Mouse (Mus musculus) MEL-GATA-1-ER (cell line): Measurements from ENCODE around the gene Styxl1.

Source experiments
- DNase-seq: peaks from one replicate; pipeline ENCODE4 v3.0.0-alpha.2; 2012; ENCODE audit warnings: low read depth; ENCODE audit errors: extremely low read depth

Styxl1 gene

DNA sequence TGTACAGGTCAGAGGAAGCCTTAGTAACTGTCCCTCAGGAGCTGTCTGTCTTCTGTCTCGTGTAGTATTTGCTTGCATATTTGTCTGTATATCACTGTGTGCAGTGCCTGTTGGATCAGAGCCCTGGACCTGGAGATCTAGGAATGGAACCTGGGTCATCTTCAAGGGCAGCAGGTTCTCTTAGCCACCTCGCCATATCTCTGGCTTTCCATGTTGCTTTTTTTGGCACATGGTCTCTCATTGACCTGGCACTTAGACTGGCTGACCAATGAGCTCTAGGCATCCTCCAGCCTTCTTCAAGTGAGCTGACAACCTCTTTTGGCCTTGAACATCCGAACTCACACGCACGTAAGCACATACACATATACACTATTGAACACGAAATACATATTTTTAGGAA is 76.0 kb downstream of the Styxl1 start:
- no peak for DNase-seq

DNA sequence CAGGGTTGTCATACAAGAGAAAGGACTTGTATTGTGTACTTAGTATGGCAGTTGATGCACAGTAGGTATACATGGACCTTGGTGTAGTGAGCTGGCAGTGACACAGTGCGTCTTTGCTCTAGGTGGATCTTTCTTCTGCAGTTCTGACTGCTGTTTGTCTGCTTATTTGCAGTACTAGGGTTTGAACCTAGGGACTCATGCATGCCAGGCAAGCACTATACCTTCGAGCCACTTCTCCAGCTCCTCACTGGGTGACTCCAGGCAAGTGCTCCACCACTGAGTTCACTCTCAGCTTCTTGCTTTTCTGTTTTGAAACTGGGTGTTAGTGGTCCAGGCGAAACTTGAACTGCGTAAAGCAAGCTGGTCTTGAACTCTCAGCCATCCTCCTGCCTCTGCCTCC is 76.6 kb downstream of the Styxl1 start:
- no peak for DNase-seq

DNA sequence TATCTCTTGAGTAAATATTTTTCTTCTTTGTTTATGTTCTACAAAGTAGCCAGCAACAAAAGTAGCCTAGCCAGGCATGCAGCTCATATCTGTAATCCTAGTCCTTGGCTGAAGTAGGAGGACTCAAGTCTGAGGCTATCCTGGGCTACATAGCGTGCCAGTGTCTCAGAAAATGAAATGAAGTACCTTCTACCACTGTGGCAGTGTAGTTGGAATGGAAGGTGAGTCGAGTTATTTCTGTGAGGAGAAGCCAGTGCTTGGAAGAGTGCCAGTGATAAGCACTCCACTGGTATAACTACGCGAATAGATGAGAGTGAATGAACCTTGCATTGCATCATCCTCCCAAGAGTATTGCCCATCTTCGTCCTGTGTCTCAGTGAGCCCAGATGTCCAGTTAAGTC is 80.5 kb downstream of the Styxl1 start:
- DNase-seq = no peak
